Mouse (Mus musculus): ENCODE data around the gene Hspb3. TPM values are rescaled to one million over a fixed set of nuclear protein-coding genes. Genes with fewer than 3 reads are reported as not detected.

Hspb3 gene
- polyA plus RNA-seq, 1 experiment: not detected

GRCm38 (mm10) chr13:113614635-113615545 lies 48.6 kb downstream of the Hspb3 start:
- peaks cover 28% of the 10 kb centered on the region for H3K4me1 ChIP-seq (ENCODE audit: control insufficient read depth, insufficient read depth, insufficient read length, low read length)
- H3K27me3 ChIP-seq (ENCODE audit: control insufficient read depth, insufficient read depth, low read length): no peaks in the 10 kb centered on the region
- no peak for TF ChIP-seq POLR2A (IDR thresholded peaks at IDR 0.05; ENCODE audit: low read depth, low read length)
- no peak for TF ChIP-seq CTCF (IDR thresholded peaks at IDR 0.05; ENCODE audit: extremely low read depth, insufficient read length, insufficient replicate concordance, low read depth, low read length)
- peak overlapping the region; percentile 56 for H3K27ac ChIP-seq (ENCODE audit: insufficient read depth, low read depth, low read length)
- peak overlapping the region; percentile 80 for H3K4me3 ChIP-seq (ENCODE audit: low read depth, low read length)
- H3K36me3 ChIP-seq (ENCODE audit: control insufficient read depth, insufficient read depth, low read length): 0 out of 2 replicates have a peak, but pooled peaks cover 3% of the 10 kb centered on the region
- WGBS: 4% methylated on average over 24 of the region's 24 CpGs

DNA sequence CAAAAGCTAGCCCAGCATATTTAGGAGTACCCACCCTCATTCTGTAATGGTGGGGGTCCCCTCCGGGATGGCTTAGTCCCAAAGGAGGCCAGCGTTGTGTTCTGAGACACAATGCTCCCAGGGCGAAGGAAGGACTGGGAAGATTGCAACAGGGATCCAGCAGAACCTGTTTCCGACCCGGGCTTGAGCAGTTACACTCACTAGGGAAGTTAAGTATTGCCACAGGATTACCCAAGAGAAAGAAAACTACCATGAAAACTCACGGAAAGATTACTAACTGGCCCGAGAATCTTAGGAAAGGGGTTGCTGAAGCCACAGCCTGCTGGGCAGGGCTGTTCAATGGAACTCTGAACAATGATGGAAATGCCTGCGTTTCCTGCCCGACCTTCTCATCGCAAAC lies 49.6 kb downstream of the Hspb3 start:
- Histone ChIP-seq H3K4me3 (ENCODE audit: low read depth, low read length) (peak overlapping the region; percentile 4; the same call in 1 of the 2 replicates), H3K27ac (ENCODE audit: insufficient read depth, low read depth, low read length) (no peak overlapping the region), H3K36me3 (ENCODE audit: control insufficient read depth, insufficient read depth, low read length) (0 out of 2 replicates have a peak, but pooled peaks cover 3% of the 10 kb centered on the region), H3K4me1 (ENCODE audit: control insufficient read depth, insufficient read depth, insufficient read length, low read length) (peaks cover 35% of the 10 kb centered on the region), H3K27me3 (ENCODE audit: control insufficient read depth, insufficient read depth, low read length) (no peaks in the 10 kb centered on the region)
- WGBS: 64% methylated on average over 10 of the region's 10 CpGs
- no peak for TF ChIP-seq POLR2A (IDR thresholded peaks at IDR 0.05; ENCODE audit: low read depth, low read length)
- no peak for TF ChIP-seq CTCF (IDR thresholded peaks at IDR 0.05; ENCODE audit: extremely low read depth, insufficient read length, insufficient replicate concordance, low read depth, low read length)

DNA sequence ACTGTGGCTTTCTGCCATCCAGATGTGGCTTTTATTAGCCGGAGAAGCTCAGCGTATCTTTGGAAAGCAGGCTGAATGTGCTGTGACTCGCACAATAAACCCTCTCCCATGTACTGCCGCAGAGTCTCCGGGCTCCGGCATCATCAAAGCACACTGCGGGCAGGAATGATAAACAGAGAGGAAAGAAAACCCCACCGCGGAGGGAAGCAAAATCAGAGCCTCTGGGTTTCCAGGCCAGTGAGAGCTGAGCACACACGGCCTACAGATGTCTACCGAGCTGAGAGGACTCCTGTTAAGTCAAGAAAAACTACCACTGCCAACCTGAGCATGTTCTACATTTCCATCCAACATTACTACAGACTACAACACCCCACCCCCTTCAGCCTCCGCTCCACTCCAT lies 50.1 kb downstream of the Hspb3 start:
- Histone ChIP-seq H3K36me3 (ENCODE audit: control insufficient read depth, insufficient read depth, low read length) (0 out of 2 replicates have a peak, but pooled peaks cover 3% of the 10 kb centered on the region), H3K4me1 (ENCODE audit: control insufficient read depth, insufficient read depth, insufficient read length, low read length) (peaks cover 35% of the 10 kb centered on the region), H3K27ac (ENCODE audit: insufficient read depth, low read depth, low read length) (no peak overlapping the region), H3K27me3 (ENCODE audit: control insufficient read depth, insufficient read depth, low read length) (no peaks in the 10 kb centered on the region), H3K4me3 (ENCODE audit: low read depth, low read length) (peak overlapping the region; percentile 31)
- 64% methylated on average over 12 of the region's 12 CpGs for WGBS
- no peak for TF ChIP-seq POLR2A (IDR thresholded peaks at IDR 0.05; ENCODE audit: low read depth, low read length)
- no peak for TF ChIP-seq CTCF (IDR thresholded peaks at IDR 0.05; ENCODE audit: extremely low read depth, insufficient read length, insufficient replicate concordance, low read depth, low read length)

Other genes with a start within 250 kb of the Hspb3 start
- gene Snx18, start 45.1 kb downstream of the Hspb3 start, polyA plus RNA-seq (2012; rRNA removed): 9.2 and 11.1 TPM in 2 replicates
- gene Arl15, start 130.8 kb upstream of the Hspb3 start, polyA plus RNA-seq (2012; rRNA removed): 2.0 and 2.1 TPM in 2 replicates